Mouse (Mus musculus) adrenal gland, postnatal 36 days (tissue): ENCODE measurements at regions not wholly inside any gene's neighbourhood (a gene's known extent, or its start where the extent isn't known, plus 50 kb on each side); places are given as distances from the start of the nearest gene placed in this dataset.

Source experiments
- DNase-seq, 2 experiments: peaks; one replicate each; pipeline ENCODE4 v3.0.0; 2021; ENCODE audit warnings: mixed read lengths in 1 of 2

DNA sequence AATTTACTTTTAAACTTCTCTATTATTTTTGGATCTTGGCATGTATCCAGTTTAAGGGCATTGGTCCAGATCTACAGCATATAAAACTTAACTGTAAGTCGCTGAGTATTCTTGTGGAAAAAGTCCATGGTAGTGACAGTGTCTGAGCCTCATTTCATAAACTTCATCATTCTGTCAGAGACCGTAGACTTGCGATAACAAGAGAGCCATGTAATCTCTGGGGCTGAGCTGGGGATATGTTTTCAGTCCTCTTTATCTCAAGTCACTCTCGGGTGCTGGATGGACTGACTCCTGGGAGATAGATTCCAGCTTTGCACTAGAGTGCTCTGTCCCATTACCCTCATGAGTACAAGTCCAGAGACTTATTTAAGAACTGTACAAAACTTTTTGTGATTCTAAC lies 362.0 kb downstream of the Fat4 start:
- no peak for DNase-seq

DNA sequence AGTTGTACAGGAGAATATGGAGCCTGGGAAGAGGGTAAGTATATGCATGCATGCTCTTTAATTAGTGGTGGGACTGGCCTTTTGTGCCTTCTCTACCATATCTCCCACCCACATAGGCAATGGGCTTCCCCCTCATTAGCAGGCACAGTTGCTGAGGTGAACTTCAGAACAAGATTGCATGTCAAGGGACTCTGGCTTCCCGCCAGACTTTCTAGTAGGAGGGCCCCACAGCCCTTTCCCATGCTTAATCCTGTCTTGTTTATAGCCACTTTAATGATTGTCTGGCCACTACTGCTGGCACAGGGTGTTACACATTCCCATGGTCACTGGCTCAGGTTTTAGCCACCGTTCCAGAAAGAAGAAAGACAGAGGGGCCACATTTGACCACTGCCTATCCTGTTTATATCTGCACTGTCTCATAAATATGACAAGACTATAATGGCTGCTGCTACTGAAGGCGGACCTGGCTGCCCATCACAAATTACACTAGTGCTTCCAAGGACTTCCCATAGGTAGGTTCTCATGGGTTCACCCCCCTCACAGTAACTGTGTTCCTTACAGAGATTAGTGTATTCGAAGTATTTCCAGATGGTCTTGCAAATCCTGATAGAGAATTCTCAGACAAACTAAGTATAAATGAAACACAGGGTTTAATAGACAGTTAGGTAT lies 362.6 kb downstream of the Fat4 start:
- no peak for DNase-seq

DNA sequence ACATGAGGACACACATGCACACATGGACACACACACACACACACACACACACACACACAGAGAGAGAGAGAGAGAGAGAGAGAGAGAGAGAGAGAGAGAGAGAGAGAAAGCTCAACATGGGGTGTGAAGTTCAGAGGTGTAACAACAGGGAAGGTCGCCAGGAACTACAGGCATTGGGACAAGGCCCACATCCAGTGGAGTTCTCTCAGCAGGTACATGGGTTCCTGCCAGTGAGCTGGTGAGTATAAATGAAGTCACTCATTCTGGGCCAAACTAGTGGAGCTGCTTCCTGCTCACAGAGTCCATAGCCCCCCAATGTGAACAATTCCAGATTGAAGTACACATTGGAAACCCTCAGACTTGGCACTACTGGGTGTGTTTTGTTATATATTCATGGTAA lies 366.3 kb downstream of the Fat4 start:
- no peak for DNase-seq

GRCm38 (mm10) chr3:39264671-39265430 lies 378.1 kb downstream of the Fat4 start:
- DNase-seq: no peak

- DNase-seq: peak in 1 of 2 experiments; percentile 20
Measured at GRCm38 (mm10) chr3:39265606-39266005, 378.9 kb downstream of the Fat4 start.

DNA sequence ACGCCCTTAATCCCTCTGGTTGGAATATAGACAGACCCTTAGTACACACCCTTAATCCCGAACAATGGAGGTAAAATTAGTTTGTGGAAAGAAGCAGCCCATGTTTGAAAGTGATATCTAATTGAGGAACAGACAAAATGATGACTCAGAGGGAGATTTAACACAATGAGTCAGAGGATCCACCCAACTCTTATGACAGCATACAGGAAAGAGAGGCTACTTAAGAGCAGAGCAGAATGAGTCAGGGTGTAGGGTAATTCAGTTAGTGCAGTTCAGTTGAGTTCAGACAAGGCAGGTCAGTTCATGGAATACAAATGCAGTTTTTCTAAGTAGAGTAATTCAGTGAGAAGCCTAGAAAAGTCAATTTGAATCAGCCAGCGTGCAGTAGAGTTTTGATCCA lies 382.6 kb downstream of the Fat4 start:
- DNase-seq: peak in 1 of 2 experiments; percentile 8

DNA sequence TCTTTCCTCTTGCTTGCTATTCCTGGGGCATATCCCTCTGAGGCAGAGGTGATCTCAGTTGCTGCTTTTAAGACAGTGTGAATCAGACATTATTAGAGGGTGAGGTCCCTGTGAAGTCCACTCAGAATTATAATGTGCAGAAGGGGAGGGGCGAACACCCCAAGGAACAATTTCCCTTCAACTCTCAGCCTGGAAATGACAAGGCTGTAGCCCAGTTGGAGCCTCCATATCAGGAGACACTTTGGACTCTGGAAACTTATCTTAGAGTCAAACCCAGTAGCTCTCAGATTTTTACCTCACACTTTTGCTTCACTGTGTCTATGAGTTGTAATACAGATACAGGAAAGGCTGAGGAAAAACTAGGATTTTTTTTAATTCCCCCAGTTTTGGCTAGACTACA lies 385.9 kb downstream of the Fat4 start:
- no peak for DNase-seq

- DNase-seq: peak in 1 of 2 experiments; percentile 9
Measured at GRCm38 (mm10) chr3:39276897-39277296, 390.2 kb downstream of the Fat4 start.

DNA sequence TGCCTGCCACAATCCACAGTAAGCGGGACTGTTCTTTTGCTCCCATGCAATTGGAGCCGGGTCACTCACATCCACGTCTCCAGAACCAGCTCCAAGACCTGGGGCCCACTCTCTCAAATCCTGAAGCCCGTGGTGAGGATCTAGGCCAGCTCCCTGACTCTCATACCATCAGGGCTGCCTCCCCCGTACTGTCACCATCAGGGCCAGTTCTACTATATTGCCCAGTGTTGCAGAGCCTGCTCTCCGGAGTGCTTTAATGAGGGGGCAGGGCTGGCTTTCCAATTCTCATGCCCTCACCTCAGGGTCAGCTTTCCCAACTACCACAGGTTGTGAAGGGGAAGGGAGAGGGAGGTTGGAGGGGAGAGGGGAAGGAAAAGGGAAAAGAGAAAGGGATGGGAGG lies 390.6 kb downstream of the Fat4 start:
- DNase-seq: no peak

GRCm38 (mm10) chr3:39295255-39295654 lies 408.5 kb downstream of the Fat4 start:
- DNase-seq: no peak

DNA sequence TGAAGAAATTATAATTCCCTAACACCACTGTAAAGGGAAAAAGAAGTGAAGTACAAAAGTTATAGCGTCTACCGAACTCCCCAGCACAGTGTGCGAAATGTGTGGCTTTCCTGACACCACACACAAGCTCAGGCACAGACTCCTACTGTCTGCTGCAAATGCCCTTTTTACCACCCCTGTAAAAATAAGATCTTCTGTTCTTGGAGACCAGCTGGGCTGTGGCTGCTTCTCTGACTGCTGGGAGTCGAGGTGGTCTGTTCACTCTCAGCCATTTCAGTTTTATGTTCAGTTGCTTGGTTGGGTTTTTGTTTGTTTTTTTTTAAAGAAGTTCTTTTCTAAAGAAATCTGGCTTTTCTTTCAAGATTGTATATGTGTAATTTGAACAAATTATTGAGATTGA lies 409.5 kb downstream of the Fat4 start:
- no peak for DNase-seq

- no peak for DNase-seq
Measured at GRCm38 (mm10) chr3:39309487-39309886, 422.7 kb downstream of the Fat4 start.

- DNase-seq: no peak
Measured at GRCm38 (mm10) chr3:39313563-39313962, 426.8 kb downstream of the Fat4 start.

DNA sequence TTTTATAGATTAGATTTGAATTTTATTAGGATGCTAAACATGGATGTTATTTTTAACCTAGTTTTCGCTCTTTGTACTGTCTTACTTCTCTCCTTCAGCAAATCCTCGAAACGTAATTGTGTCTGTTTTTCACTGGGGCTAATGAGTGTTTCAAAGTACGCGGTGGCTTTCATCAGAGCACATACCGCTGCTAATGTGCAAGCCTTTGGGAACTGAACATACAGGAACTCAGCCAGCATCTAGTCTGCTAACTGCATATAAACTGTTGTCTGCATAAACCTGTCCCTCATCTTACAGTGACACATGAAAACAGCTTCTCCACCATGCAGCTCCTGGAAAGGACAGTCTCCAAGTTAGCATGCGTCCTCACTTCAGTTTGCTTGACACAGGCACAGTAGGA lies 434.1 kb downstream of the Fat4 start:
- no peak for DNase-seq

DNA sequence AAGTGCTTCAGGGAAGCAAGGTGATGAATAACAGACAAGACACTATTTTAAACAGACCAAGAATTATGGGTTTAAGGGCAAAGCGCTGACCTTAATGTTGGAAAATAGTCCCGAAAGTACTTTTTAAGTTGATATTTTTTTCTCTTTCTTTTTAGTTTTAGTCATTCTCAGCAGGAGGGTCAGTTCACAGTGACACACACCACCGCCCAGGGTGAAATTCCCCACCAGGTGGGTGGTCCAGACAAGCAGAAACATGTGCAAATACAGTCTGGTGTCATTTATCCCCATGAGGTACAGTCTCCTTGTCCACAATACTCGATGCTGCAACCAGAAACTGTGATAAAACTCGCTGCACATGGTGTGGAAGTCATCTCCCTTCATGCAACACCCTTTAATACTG lies 435.5 kb downstream of the Fat4 start:
- no peak for DNase-seq

DNA sequence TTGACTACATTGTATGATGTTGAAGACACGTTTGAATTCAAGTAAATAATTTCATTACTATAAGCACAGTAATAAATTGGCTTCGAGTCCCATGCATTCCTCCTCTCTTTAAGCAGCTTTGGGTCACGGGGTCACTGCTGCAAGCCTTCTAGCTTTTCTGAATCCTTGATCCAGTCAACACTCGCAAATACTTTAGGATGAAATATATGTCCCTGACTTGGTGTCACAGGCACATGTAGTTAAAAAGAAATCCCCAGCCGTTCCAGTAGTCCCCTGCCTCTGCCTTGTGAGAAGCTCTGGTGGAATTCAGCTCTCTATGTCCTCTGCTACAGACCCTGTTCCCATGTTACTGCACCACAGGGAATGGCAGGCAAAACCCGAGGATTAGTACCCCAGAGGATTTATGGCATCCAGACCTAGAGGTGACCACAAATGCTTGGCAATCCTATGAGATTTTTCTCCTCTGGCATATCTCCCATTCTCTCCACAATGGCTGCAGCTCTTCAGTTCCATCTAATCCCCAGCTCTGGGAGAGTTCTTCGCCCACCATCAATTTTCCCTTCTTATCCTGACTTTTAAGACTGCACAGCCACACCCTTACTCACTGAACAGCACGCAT lies 449.0 kb downstream of the Fat4 start:
- no peak for DNase-seq

DNA sequence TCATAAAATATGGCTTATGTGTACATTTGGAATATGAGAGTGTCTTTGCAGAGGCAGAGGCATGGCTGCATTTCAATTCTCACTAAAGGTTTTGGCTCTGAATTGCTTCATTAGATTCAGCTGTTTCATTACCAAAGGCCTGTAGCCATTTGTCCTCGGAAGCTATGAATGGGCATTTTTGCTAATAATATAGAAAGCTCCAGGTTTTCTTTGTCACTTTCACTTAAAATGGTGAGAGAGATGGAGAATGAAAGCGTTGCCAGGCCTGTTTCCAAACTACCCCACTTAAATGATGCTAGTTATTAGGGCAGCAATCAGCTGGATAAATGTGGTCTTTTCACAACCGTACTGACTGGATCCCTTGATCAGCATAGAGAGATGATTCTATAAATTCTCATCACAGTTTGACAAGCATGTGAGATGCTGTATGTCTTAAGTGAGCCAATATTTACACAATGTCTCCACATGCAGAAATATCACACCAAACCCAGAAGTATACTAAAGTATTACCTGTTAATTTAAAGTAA lies 454.5 kb downstream of the Fat4 start:
- DNase-seq: no peak

DNA sequence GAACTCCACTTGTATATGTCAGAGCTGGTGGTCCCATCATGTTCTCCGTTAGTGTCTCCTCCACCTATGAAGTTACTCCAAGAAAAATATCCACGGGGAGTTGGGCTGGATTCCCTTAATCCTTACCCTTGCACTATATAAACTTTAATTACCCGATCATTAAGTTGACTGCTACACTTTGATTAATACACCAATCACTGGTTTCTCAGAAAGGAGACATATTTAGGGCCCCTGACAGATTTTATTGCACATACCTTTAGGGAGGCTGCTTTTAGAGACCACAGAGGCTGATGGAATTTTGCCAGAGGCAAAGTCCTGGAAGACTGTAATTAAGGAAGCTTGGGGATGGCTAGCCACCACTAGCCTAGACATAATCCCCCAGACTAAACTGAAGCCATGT lies 457.3 kb downstream of the Fat4 start:
- DNase-seq: no peak

- DNase-seq: no peak
Measured at GRCm38 (mm10) chr3:39347578-39347977, 460.8 kb downstream of the Fat4 start.

DNA sequence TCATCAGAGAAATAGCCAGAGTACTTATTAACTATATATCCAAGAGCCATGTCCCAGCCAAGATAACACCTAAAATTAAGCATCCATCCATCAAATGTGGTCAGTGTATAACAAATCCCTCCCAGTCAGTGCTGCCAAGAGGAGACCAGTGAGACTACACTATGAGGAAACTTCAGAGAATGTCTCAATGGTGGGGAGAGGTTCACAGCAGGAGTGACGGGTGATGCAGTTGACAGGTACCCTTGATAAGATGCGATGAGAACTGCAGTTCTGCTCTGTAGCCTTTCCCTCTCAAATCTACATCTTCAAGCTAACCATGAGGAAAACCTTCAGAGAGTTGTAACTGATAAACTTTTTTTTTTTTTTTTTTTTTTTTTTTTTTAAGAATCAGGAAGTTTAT lies 470.3 kb downstream of the Fat4 start:
- no peak for DNase-seq

- DNase-seq: no peak
Measured at GRCm38 (mm10) chr3:39360278-39360677, 473.5 kb downstream of the Fat4 start.

GRCm38 (mm10) chr3:39370926-39371325 lies 484.2 kb downstream of the Fat4 start:
- DNase-seq: no peak

- DNase-seq: no peak
Measured at GRCm38 (mm10) chr3:39372426-39372950, 485.7 kb downstream of the Fat4 start.
